Mouse (Mus musculus) frontal cortex, adult (tissue): ENCODE measurements at regions not wholly inside any gene's neighbourhood (a gene's known extent, or its start where the extent isn't known, plus 50 kb on each side); places are given as distances from the start of the nearest gene placed in this dataset.

Source experiments
- ATAC-seq: cut with Nextera tagmentation; 2 replicates; pipeline ENCODE4 v1.9.2; 2017; ENCODE audit warnings: mild to moderate bottlenecking, moderate library complexity, mixed read lengths; ENCODE audit not compliant: low TSS enrichment

DNA sequence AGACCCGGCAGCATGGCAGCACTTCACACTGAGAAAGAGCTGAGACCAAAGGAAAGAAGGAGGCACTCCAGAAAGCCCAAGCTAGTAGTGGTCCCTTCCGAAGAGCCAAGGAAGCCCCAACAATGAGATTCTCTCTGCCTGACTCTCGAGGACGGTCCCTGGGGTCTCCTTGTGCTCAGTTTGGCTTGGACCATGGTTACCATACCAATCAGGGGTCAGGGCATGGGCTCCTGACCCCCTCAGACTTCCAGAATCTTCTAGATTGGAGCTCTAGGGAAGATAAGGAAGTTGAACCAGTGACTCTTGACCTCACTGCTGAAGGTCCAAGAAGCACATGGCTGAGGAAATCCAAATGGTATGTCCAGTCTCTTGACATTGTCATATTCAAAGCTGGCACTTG, 53.0 kb upstream of the Cplx2 start:
- ATAC-seq, result no peak

DNA sequence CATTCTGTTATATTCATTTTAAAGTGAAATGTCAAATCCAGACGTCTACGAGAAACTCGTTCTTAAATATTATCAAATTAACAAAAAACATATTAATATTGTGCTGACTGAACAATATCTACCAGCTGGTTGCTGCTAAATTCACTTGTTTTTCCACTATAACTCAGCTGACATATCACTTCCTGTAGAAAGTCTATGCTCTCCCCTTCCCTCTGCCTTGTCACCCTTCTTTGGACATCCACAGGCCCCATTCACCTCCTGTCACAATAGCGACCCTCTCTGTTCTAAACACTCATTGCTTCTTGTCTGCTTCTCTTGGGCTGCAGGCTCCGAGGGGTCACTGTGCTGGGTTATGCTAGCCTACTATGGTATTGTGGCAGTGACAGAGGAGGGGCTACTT, 52.5 kb upstream of the Cplx2 start:
- no peak for ATAC-seq

DNA sequence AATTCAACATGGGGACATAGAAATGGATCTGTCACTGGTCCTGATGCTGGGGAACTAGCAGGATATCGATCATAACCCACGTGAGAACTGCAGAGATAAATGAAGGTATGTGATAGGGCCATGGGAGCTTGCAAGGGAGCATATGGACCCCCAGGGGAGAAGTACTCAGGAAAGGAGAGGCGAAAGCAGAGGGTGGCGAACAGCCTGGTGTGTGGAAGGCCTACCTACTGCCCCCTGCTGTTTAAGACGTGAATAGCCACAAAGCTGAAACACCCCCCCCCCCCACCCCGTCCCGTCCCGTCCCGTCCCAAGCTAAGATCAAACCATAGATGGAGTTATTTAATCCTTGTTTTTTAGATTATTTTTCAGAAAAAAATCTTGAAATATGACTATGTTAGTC, 50.9 kb upstream of the Cplx2 start:
- ATAC-seq, result no peak

DNA sequence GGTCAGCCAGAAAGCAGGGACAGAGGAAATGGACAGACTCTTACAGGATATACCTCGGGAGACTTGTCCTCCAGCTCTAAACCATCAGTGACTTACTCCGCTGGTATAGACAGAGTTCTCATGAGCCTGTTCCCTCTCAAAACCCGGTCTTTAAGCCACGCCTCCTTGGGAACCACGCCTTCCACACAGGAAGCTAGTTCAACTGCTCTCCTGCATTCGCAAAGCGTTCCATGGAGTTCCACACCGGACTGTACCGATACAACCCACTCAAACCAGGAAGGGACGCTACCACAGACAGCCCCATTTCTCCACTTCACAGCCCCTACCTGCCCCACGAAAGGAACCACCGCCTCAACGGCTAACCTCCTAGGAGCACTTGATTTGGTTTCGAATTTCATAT, 50.1 kb upstream of the Cplx2 start:
- ATAC-seq, result no peak
